Mouse (Mus musculus): Measurements from ENCODE around the gene Txn1. TPM values are rescaled to one million over a fixed set of nuclear protein-coding genes. Genes with fewer than 3 reads are reported as not detected.

Gene Txn1
- polyA plus RNA-seq, 1 experiment from 2014 or later: 401 TPM

Other genes starting within 250 kb of the Txn1 start
- 29.9 and 34.2 TPM in 2 replicates for gene Akap2, start 238.8 kb downstream of the Txn1 start, polyA plus RNA-seq (2015; fragmentation: Nextera tagmentation; extraction: Ambion mirVana)
- 0.34 and 0.42 TPM in 2 replicates for gene D630039A03Rik, start 40.1 kb downstream of the Txn1 start, polyA plus RNA-seq (2015; fragmentation: Nextera tagmentation; extraction: Ambion mirVana)
- gene Txndc8, start 52.7 kb upstream of the Txn1 start, polyA plus RNA-seq (2015; fragmentation: Nextera tagmentation; extraction: Ambion mirVana): not detected in 2 replicates

Measured in limb, embryonic 13.5 days (tissue).